Mouse (Mus musculus) intestine, postnatal 0 days (tissue): ENCODE data around the gene Zfp366. TPM values are rescaled to one million over a fixed set of nuclear protein-coding genes. Genes with fewer than 3 reads are reported as not detected.

ENCODE experiments used
- ATAC-seq: fragments of 200-750 bp; cut with Nextera tagmentation; 2 replicates; pipeline ENCODE4 v1.8.0; 2017; ENCODE audit warnings: mild to moderate bottlenecking, moderate TSS enrichment, moderate library complexity
- H3K27ac ChIP-seq: fragments of 300-500 bp; sonication (generic); 2 replicates; pipeline ENCODE4 v1.5.1; 2014; ENCODE audit warnings: mild to moderate bottlenecking, low read depth, low read length, moderate library complexity
- H3K27me3 ChIP-seq: fragments of 300-500 bp; sonication (generic); replicated peaks from 2 replicates; pipeline ENCODE4 v1.6.1; 2014; ENCODE audit warnings: low read length, mixed read lengths; ENCODE audit not compliant: control insufficient read depth, insufficient read depth
- H3K36me3 ChIP-seq: fragments of 300-500 bp; sonication (generic); 2 replicates; pipeline ENCODE4 v1.6.1; 2014; ENCODE audit warnings: mild to moderate bottlenecking, moderate library complexity; ENCODE audit not compliant: control insufficient read depth, insufficient read depth
- H3K4me1 ChIP-seq: fragments of 300-500 bp; sonication (generic); replicated peaks from 2 replicates; pipeline ENCODE4 v1.6.1; 2014; ENCODE audit warnings: antibody characterized with exemption, low read length, mixed read lengths; ENCODE audit not compliant: control insufficient read depth, insufficient read depth
- H3K4me2 ChIP-seq: fragments of 300-500 bp; sonication (generic); replicated peaks from 2 replicates; pipeline ENCODE4 v1.6.1; 2014; ENCODE audit warnings: low read depth, mild to moderate bottlenecking, moderate library complexity
- H3K4me3 ChIP-seq: fragments of 300-500 bp; sonication (generic); 2 replicates; pipeline ENCODE4 v1.5.1; 2014; ENCODE audit warnings: low read depth, low read length
- H3K9ac ChIP-seq: fragments of 300-500 bp; sonication (generic); 2 replicates; pipeline ENCODE4 v1.6.1; 2014; ENCODE audit warnings: mild to moderate bottlenecking, low read depth, low read length
- H3K9me3 ChIP-seq: fragments of 300-500 bp; sonication (generic); 2 replicates; pipeline ENCODE4 v1.6.1; 2016; ENCODE audit warnings: mixed run types; ENCODE audit not compliant: control insufficient read depth
- CTCF ChIP-seq: sonication (generic); IDR thresholded peaks from 2 replicates; pipeline ENCODE4 v1.5.1; 2016; ENCODE audit warnings: low read depth, mild to moderate bottlenecking, control low read depth, antibody characterized with exemption, moderate library complexity
- WGBS: fragments of 180-500 bp; shearing (Covaris S2); extraction: QIAGEN DNeasy Blood & Tissue Kit; methylation state at CpG from one replicate; pipeline ENCODE4 v1.1.7; 2014; 5-methylcytosine and 5-hydroxymethylcytosine counted together
- polyA plus RNA-seq: library from polyadenylated mRNA; unstranded; fragments of >200 nt; fragmentation: Nextera tagmentation; extraction: Ambion mirVana; gene quantifications from 2 replicates; pipeline ENCODE4 v1.2.1, GENCODE M21; 2015

The Zfp366 gene
- polyA plus RNA-seq, 1 experiment from 2014 or later: 0.39 TPM

- Histone ChIP-seq H3K9ac (no peak overlapping the region), H3K4me1 (no peaks in the 10 kb centered on the region), H3K27ac (no peak overlapping the region), H3K9me3 (no peaks in the 10 kb centered on the region), H3K36me3 (no peaks in the 10 kb centered on the region), H3K27me3 (no peaks in the 10 kb centered on the region), H3K4me3 (no peak overlapping the region), H3K4me2 (no peak overlapping the region)
- no peak for ATAC-seq
- WGBS: 67% methylated on average over 15 of the region's 15 CpGs
- TF ChIP-seq CTCF: no peak
These were observed 75.0 kb downstream of the Zfp366 start for GRCm38 (mm10) chr13:99259502-99260174.

GRCm38 (mm10) chr13:99262406-99262805, 77.8 kb downstream of the Zfp366 start:
- H3K4me2 ChIP-seq: no peak overlapping the region
- H3K36me3 ChIP-seq: no peaks in the 10 kb centered on the region
- no peaks in the 10 kb centered on the region for H3K27me3 ChIP-seq
- TF ChIP-seq CTCF: no peak
- WGBS: 66% methylated on average over 1 of the region's 1 CpGs
- no peak overlapping the region for H3K4me3 ChIP-seq
- H3K9ac ChIP-seq: no peak overlapping the region
- no peak overlapping the region for H3K27ac ChIP-seq
- no peaks in the 10 kb centered on the region for H3K9me3 ChIP-seq
- H3K4me1 ChIP-seq: no peaks in the 10 kb centered on the region
- no peak for ATAC-seq

GRCm38 (mm10) chr13:99263159-99263783, 78.6 kb downstream of the Zfp366 start:
- H3K27me3 ChIP-seq: no peaks in the 10 kb centered on the region
- WGBS: 74% methylated on average over 4 of the region's 4 CpGs

DNA sequence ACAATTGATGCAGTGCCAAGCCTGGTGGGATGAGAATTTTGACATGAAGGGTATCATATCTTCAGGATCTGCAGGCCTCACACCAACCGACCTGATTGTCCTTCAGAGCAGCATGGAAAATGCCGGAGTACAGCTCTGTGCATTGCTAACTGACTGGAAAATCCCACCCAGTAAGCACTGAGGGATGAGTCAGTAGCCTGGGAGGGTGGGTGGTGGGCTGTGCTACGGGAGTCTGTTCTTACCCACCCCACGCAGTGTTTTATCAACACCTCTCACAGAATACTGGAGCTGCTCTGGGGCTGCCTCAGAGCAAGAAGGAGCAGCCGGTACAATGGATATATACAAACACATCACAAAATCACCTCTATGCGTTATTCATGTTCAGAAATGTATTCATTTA, 79.9 kb downstream of the Zfp366 start:
- WGBS: 74% methylated on average over 6 of the region's 6 CpGs
- Histone ChIP-seq H3K9me3 (no peaks in the 10 kb centered on the region), H3K4me2 (no peak overlapping the region), H3K4me1 (no peaks in the 10 kb centered on the region), H3K36me3 (no peaks in the 10 kb centered on the region), H3K4me3 (no peak overlapping the region), H3K9ac (no peak overlapping the region), H3K27ac (no peak overlapping the region), H3K27me3 (no peaks in the 10 kb centered on the region)
- ATAC-seq: no peak
- TF ChIP-seq CTCF: no peak

More at GRCm38 (mm10) chr13:99263159-99263783, 78.6 kb downstream of the Zfp366 start:
- TF ChIP-seq CTCF: no peak
- Histone ChIP-seq H3K36me3 (no peaks in the 10 kb centered on the region), H3K4me3 (no peak overlapping the region), H3K9me3 (no peaks in the 10 kb centered on the region), H3K4me2 (no peak overlapping the region), H3K4me1 (no peaks in the 10 kb centered on the region), H3K9ac (no peak overlapping the region), H3K27ac (no peak overlapping the region)
- no peak for ATAC-seq

DNA sequence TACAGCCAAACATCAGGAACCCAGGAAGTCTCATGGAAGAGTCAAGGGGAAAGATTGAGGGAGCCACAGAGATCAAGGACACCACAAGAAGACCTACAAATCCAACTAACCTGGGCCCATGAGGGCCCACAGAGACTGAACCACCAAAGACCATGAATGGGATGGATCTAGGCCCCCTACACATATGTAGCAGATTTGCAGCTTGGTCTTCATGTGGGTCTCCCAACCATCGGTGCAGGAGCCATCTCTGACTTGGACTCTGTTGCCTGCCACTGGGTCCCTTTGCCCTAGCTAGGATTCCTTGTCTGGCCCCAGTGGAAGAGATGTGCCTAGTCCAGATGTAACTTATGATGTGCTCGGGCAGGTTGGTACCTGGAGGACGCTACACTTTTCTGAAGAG, 87.4 kb downstream of the Zfp366 start:
- H3K4me3 ChIP-seq: no peak overlapping the region
- no peak overlapping the region for H3K4me2 ChIP-seq
- no peaks in the 10 kb centered on the region for H3K4me1 ChIP-seq
- H3K27me3 ChIP-seq: no peaks in the 10 kb centered on the region
- no peaks in the 10 kb centered on the region for H3K9me3 ChIP-seq
- ATAC-seq: no peak
- H3K27ac ChIP-seq: no peak overlapping the region
- no peak for TF ChIP-seq CTCF
- H3K9ac ChIP-seq: no peak overlapping the region
- whole genome bisulfite sequencing: 98% methylated on average over 3 of the region's 3 CpGs
- H3K36me3 ChIP-seq: no peaks in the 10 kb centered on the region

DNA sequence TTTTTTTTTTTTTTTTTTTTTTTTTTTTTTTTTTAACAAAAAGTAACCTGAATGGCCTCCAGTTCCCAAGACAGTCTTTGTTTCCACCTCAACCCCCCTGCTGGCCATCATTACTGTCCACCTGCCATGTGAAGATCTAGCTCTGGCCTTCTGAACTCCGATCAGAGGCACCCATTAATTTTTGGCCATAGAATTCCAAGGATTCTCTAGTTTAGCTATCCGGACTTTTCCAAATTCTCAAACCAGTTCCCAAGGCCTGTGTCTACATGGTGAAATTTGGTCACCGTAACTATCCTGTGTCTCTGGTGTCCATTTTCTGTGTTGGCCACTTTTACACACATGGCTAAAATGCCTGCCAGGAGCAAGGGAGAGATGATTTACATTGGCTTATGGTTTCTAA, 92.9 kb downstream of the Zfp366 start:
- WGBS: over 99% methylated on average over 3 of the region's 3 CpGs
- H3K27me3 ChIP-seq: no peaks in the 10 kb centered on the region
- no peak overlapping the region for H3K4me3 ChIP-seq
- H3K27ac ChIP-seq: no peak overlapping the region
- ATAC-seq: no peak
- H3K9ac ChIP-seq: no peak overlapping the region
- no peaks in the 10 kb centered on the region for H3K9me3 ChIP-seq
- H3K4me2 ChIP-seq: no peak overlapping the region
- H3K4me1 ChIP-seq: no peaks in the 10 kb centered on the region
- H3K36me3 ChIP-seq: no peaks in the 10 kb centered on the region
- TF ChIP-seq CTCF: no peak
